Mouse (Mus musculus) ES-E14 (cell line): Measurements from ENCODE around the gene Trmo. TPM values are rescaled to one million over a fixed set of nuclear protein-coding genes. Genes with fewer than 3 reads are reported as not detected.

Source experiments
- DNase-seq: peaks from one replicate; pipeline ENCODE4 v3.0.0-alpha.2; 2013; ENCODE audit warnings: low read depth, low spot score
- H3K27ac ChIP-seq: 2 replicates; pipeline ENCODE4 v1.5.1; 2012; ENCODE audit warnings: low read depth, mild to moderate bottlenecking, low read length, moderate library complexity, mixed read lengths; ENCODE audit not compliant: poor library complexity, insufficient read depth, severe bottlenecking
- H3K36me3 ChIP-seq: 2 replicates; pipeline ENCODE4 v1.6.1; 2012; ENCODE audit warnings: mild to moderate bottlenecking, low read length, moderate library complexity, mixed read lengths; ENCODE audit not compliant: control insufficient read depth, poor library complexity, insufficient read depth, severe bottlenecking
- H3K4me1 ChIP-seq, 2 experiments: fragments of 150-350 bp in 1 of 2; sonication (generic) in 1 of 2; 2 replicates each; pipeline ENCODE4 v1.6.1; 2012; ENCODE audit warnings: low read length in 2 of 2, mild to moderate bottlenecking in 1 of 2, mixed read lengths in 1 of 2; ENCODE audit not compliant: control insufficient read depth in 2 of 2, insufficient read depth in 2 of 2, poor library complexity in 1 of 2
- H3K4me3 ChIP-seq, 2 experiments: fragments of 150-350 bp in 1 of 2; sonication (generic) in 1 of 2; 2 replicates each; pipeline ENCODE4 v1.5.1; 2012; ENCODE audit warnings: low read length in 2 of 2, low read depth in 1 of 2, mild to moderate bottlenecking in 1 of 2, mixed read lengths in 1 of 2; ENCODE audit not compliant: insufficient read depth in 1 of 2, poor library complexity in 1 of 2, severe bottlenecking in 1 of 2
- H3K9ac ChIP-seq: 2 replicates; pipeline ENCODE4 v1.6.1; 2012; ENCODE audit warnings: low read depth, mild to moderate bottlenecking, low read length, mixed read lengths; ENCODE audit not compliant: poor library complexity, insufficient read depth, severe bottlenecking
- H3K9me3 ChIP-seq: fragments of 150-350 bp; sonication (generic); 2 replicates; pipeline ENCODE4 v1.6.1; 2012; ENCODE audit warnings: low read depth, mild to moderate bottlenecking, low read length; ENCODE audit not compliant: control insufficient read depth, insufficient read depth
- CHD2 ChIP-seq: IDR thresholded peaks from 2 replicates; pipeline ENCODE4 v1.6.1; 2014; ENCODE audit warnings: mild to moderate bottlenecking, low read depth, low read length, inconsistent platforms
- HCFC1 ChIP-seq: IDR thresholded peaks from 2 replicates; pipeline ENCODE4 v1.6.1; 2012; ENCODE audit warnings: low read length, inconsistent platforms, borderline replicate concordance; ENCODE audit not compliant: insufficient read depth
- MAFK ChIP-seq: IDR thresholded peaks from 2 replicates; pipeline ENCODE4 v1.6.1; 2014; ENCODE audit warnings: mild to moderate bottlenecking, low read depth, low read length, inconsistent platforms; ENCODE audit not compliant: insufficient read depth
- ZC3H11A ChIP-seq: IDR thresholded peaks from 2 replicates; pipeline ENCODE4 v1.6.1; 2012; ENCODE audit warnings: low read depth, mild to moderate bottlenecking, inconsistent platforms, low read length, borderline replicate concordance
- ZNF384 ChIP-seq: IDR thresholded peaks from 2 replicates; pipeline ENCODE4 v1.6.1; 2012; ENCODE audit warnings: low read depth, low read length, inconsistent platforms
- in situ Hi-C, 2 experiments: fragments of 600-800 bp; cut with MboI; formaldehyde crosslinking; loops; one replicate each; pipeline ENCODE4 v1.15.1; 2025; ENCODE audit warnings: low sequenced_read_pairs in 2 of 2, inconsistent platforms in 1 of 2; ENCODE audit not compliant: unreplicated experiment in 2 of 2
- total RNA-seq: library from RNA; depleted of rRNA; stranded (reverse); fragments of 300-350 nt; gene quantifications from 2 replicates; pipeline ENCODE4 v1.2.3, GENCODE M21; 2012

Gene Trmo
- total RNA-seq, 1 experiment: 18.8 TPM

GRCm38 (mm10) chr4:46395736-46396135, 6.5 kb upstream of the Trmo start:
- TF ChIP-seq HCFC1 (no peak), MAFK (no peak), ZC3H11A (no peak), CHD2 (no peak), ZNF384 (no peak)
- Histone ChIP-seq H3K4me3 (no peak overlapping the region), H3K36me3 (no peaks in the 10 kb centered on the region), H3K9ac (no peak overlapping the region), H3K4me1 (no peaks in the 10 kb centered on the region), H3K9me3 (no peaks in the 10 kb centered on the region), H3K27ac (no peak overlapping the region)
- DNase-seq: no peak
- in situ Hi-C loops: no loop called here

GRCm38 (mm10) chr4:46394388-46394787, 5.2 kb upstream of the Trmo start:
- DNase-seq: no peak
- H3K36me3 ChIP-seq: no peaks in the 10 kb centered on the region
- in situ Hi-C loops: no loop called here
- TF ChIP-seq ZNF384 (no peak), CHD2 (no peak), MAFK (no peak), ZC3H11A (no peak), HCFC1 (no peak)
- H3K9me3 ChIP-seq: no peaks in the 10 kb centered on the region
- H3K27ac ChIP-seq: no peak overlapping the region
- H3K4me3 ChIP-seq: no peak overlapping the region
- no peaks in the 10 kb centered on the region for H3K4me1 ChIP-seq
- H3K9ac ChIP-seq: no peak overlapping the region

GRCm38 (mm10) chr4:46390390-46390970, 1.2 kb upstream of the Trmo start:
- no peak overlapping the region; the same call in 1 of the 2 replicates for H3K27ac ChIP-seq
- DNase-seq: peak; percentile 96
- in situ Hi-C loops: no loop called here
- H3K36me3 ChIP-seq: peaks cover 7% of the 10 kb centered on the region; the same call in 1 of the 2 replicates
- peak overlapping the region; percentile 73 to 80; a peak in 3 of 4 replicates for H3K4me3 ChIP-seq
- peak; percentile 22; the same call in 1 of the 2 replicates for TF ChIP-seq ZC3H11A
- TF ChIP-seq HCFC1: no peak
- H3K9me3 ChIP-seq: no peaks in the 10 kb centered on the region
- H3K9ac ChIP-seq: peak overlapping the region; percentile 8; the same call in 1 of the 2 replicates
- no peaks in the 10 kb centered on the region for H3K4me1 ChIP-seq

GRCm38 (mm10) chr4:46389612-46390341, 540 bp upstream of the Trmo start:
- Histone ChIP-seq H3K27ac (peak overlapping the region; percentile 97), H3K9ac (peak overlapping the region; percentile 95), H3K4me3 (peak overlapping the region; percentile 73 to 80), H3K9me3 (no peaks in the 10 kb centered on the region), H3K36me3 (peaks cover 12% of the 10 kb centered on the region; the same call in 1 of the 2 replicates), H3K4me1 (no peaks in the 10 kb centered on the region)
- DNase-seq: no peak
- in situ Hi-C loops: no loop called here
- TF ChIP-seq ZC3H11A: no peak
- TF ChIP-seq ZNF384: 0 out of 2 replicates have a peak, but pooled peaks have one; percentile 2
- no peak for TF ChIP-seq HCFC1

GRCm38 (mm10) chr4:46388556-46388955, 681 bp downstream of the Trmo start:
- no peak overlapping the region for H3K27ac ChIP-seq
- peak overlapping the region; percentile 17 to 73 for H3K4me3 ChIP-seq
- in situ Hi-C loops: no loop called here
- H3K36me3 ChIP-seq: peaks cover 14% of the 10 kb centered on the region; the same call in 1 of the 2 replicates
- DNase-seq: no peak
- H3K9me3 ChIP-seq: no peaks in the 10 kb centered on the region
- TF ChIP-seq MAFK (no peak), HCFC1 (no peak), ZNF384 (no peak), ZC3H11A (no peak), CHD2 (no peak)
- H3K4me1 ChIP-seq: no peaks in the 10 kb centered on the region
- H3K9ac ChIP-seq: peak overlapping the region; percentile 45; the same call in 1 of the 2 replicates
